ENCODE assay signal across 12 mouse cellular contexts in the genomic region with DNA sequence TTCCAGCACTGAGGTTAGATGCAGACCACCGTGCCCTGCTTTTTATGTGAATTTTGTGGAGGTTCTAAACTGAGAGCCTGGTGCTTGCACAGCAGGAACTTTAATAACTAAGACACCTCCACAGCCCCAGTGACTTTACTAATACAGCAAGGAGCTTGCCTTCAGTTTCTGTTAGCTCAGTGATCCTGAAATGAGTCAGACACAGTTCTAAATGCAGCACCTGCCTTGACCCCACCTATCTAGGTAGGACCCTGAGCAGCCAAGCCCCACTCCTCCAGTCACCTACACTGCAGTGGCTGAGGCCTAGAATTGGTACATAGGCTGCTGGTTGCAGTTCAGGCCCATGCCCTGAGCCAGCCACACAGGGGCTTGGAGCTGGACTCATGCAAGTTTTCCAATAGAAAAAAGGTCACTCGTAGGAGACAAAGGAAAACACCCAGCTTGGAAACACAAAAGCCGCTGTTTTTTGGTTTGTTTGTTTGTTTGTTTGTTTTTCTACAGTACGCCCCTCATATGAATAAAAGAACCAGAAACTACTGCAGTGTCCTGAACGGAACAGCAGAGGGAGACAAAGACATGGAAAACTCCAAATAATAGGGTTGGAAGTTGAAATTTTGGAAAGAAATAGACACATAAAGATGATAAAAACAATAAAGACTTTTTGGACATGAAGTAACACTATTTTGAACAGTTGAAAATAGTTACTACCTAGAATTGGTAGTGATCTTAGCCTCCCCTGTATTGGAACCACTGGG. TPM values are rescaled to one million over a fixed set of nuclear protein-coding genes. Genes with fewer than 3 reads are reported as not detected.
DNase-seq lines count a peak whose midpoint lies in the region; ATAC-seq and TF ChIP-seq lines count a peak whose summit lies in the region.
"Had no signal": no experiment of that assay in that cellular context is flagged by ENCODE, and none has a peak within 500 bp of the region (broad histone marks: within the 10 kb centered on the region; RNA-seq: fewer than 3 reads in every experiment).

No protein-coding gene starts in this region.

- WGBS in embryonic facial prominence, embryonic 11.5 days = 53% methylated on average over 5 of the region's 5 CpGs
- WGBS in embryonic facial prominence, embryonic 10.5 days = 46% methylated on average over 5 of the region's 5 CpGs

- H3K27ac ChIP-seq in embryonic facial prominence, embryonic 11.5 days (replicated peaks; ENCODE audit: low read depth, low read length) = no peak overlapping the region
- no peak overlapping the region for H3K27ac ChIP-seq in embryonic facial prominence, embryonic 10.5 days (replicated peaks)
- H3K27ac ChIP-seq in layer of hippocampus, adult 2 months = no peak overlapping the region
- H3K27ac ChIP-seq: embryonic facial prominence, embryonic 15.5 days; limb, embryonic 13.5 days had no signal

- H3K9me3 ChIP-seq in embryonic facial prominence, embryonic 11.5 days (replicated peaks; ENCODE audit: control insufficient read depth, low read length) = no peaks in the 10 kb centered on the region
- no peaks in the 10 kb centered on the region for H3K9me3 ChIP-seq in embryonic facial prominence, embryonic 10.5 days
- H3K9me3 ChIP-seq in E14TG2a.4 (ENCODE audit: low read length) = no peaks in the 10 kb centered on the region
- H3K9me3 ChIP-seq: embryonic facial prominence, embryonic 15.5 days; limb, embryonic 13.5 days had no signal

- TF ChIP-seq CTCF in layer of hippocampus, adult 2 months (conservative IDR thresholded peaks at IDR 0.05) = peak; percentile 90
- TF ChIP-seq CTCF in E14TG2a.4 (conservative IDR thresholded peaks at IDR 0.05; ENCODE audit: low read length) = peak; percentile 80

- H3K36me3 ChIP-seq in embryonic facial prominence, embryonic 11.5 days (replicated peaks; ENCODE audit: control insufficient read depth, insufficient read depth, low read depth, low read length) = no peaks in the 10 kb centered on the region
- peaks cover 44% of the 10 kb centered on the region for H3K36me3 ChIP-seq in embryonic facial prominence, embryonic 10.5 days (replicated peaks)
- H3K36me3 ChIP-seq in E14TG2a.4 (ENCODE audit: insufficient read depth, low read length) = no peaks in the 10 kb centered on the region

- H3K9ac ChIP-seq in embryonic facial prominence, embryonic 11.5 days (replicated peaks; ENCODE audit: low read length) = no peak overlapping the region
- H3K9ac ChIP-seq: embryonic facial prominence, embryonic 15.5 days; limb, embryonic 13.5 days had no signal

- H3K27me3 ChIP-seq in embryonic facial prominence, embryonic 11.5 days (ENCODE audit: control insufficient read depth, insufficient read depth, low read length) = no peaks in the 10 kb centered on the region
- H3K27me3 ChIP-seq in embryonic facial prominence, embryonic 10.5 days (replicated peaks; ENCODE audit: low read depth, poor library complexity, severe bottlenecking) = no peaks in the 10 kb centered on the region
- H3K27me3 ChIP-seq in E14TG2a.4 (ENCODE audit: insufficient read depth, low read length) = peaks cover 28% of the 10 kb centered on the region
- H3K27me3 ChIP-seq: embryonic facial prominence, embryonic 15.5 days; limb, embryonic 13.5 days had no signal

- no peak for ATAC-seq in embryonic facial prominence, embryonic 11.5 days (replicated peaks; ENCODE audit: insufficient number of reproducible peaks, low FRiP score, low TSS enrichment, low read depth)
- no peak for ATAC-seq in cerebellum, adult (ENCODE audit: insufficient number of reproducible peaks, low FRiP score, low TSS enrichment)

- no peak overlapping the region for H3K4me2 ChIP-seq in embryonic facial prominence, embryonic 11.5 days (ENCODE audit: low read depth, low read length)
- H3K4me2 ChIP-seq: embryonic facial prominence, embryonic 15.5 days; limb, embryonic 13.5 days; midbrain, embryonic 11.5 days had no signal

- no peaks in the 10 kb centered on the region for H3K4me1 ChIP-seq in embryonic facial prominence, embryonic 11.5 days (ENCODE audit: control insufficient read depth, insufficient read depth, low read length)
- peaks cover 16% of the 10 kb centered on the region for H3K4me1 ChIP-seq in embryonic facial prominence, embryonic 10.5 days
- peaks cover 4% of the 10 kb centered on the region; the same call in 1 of the 2 replicates for H3K4me1 ChIP-seq in E14TG2a.4 (replicated peaks; ENCODE audit: low read depth, low read length)

- H3K4me3 ChIP-seq in embryonic facial prominence, embryonic 11.5 days (ENCODE audit: low read depth, low read length) = no peak overlapping the region
- H3K4me3 ChIP-seq in embryonic facial prominence, embryonic 10.5 days = no peak overlapping the region
- H3K4me3 ChIP-seq in layer of hippocampus, adult 2 months = no peak overlapping the region
- H3K4me3 ChIP-seq in E14TG2a.4 (replicated peaks; ENCODE audit: low read length) = no peak overlapping the region
- H3K4me3 ChIP-seq: embryonic facial prominence, embryonic 15.5 days; limb, embryonic 13.5 days had no signal

- DNase-seq in embryonic facial prominence, embryonic 11.5 days (ENCODE audit: low spot score) = peak; percentile 41
- no peak for DNase-seq in embryonic facial prominence, embryonic 10.5 days (ENCODE audit: low spot score)
- no peak for DNase-seq in layer of hippocampus, adult 2 months (ENCODE audit: low spot score in 2 of 2)
- DNase-seq in layer of hippocampus, adult 9-10 months (ENCODE audit: low spot score) = no peak
- peak; percentile 57 for DNase-seq in induced T-regulatory cell, adult 2 months (ENCODE audit: low read depth)
- DNase-seq in thymus, adult 18-20 months = no peak
- DNase-seq: heart, postnatal 36 days had no signal

RNA-seq across cellular contexts. Expression of a gene that starts 4.6 kb away (rescaled TPM):
- 276 and 318 TPM in 2 replicates for polyA plus RNA-seq in embryonic facial prominence, embryonic 11.5 days (2014; fragmentation: Nextera tagmentation; extraction: Ambion mirVana)
- 161 and 192 TPM in 2 replicates for polyA plus RNA-seq in embryonic facial prominence, embryonic 10.5 days (2016; fragmentation: Nextera tagmentation; extraction: Ambion mirVana)
- total RNA-seq in layer of hippocampus, adult 2 months (2021) = 10 to 100 TPM; 11.4 to 16.7 TPM

RNA-seq across cellular contexts. Expression of a gene that starts 8.5 kb away (rescaled TPM):
- polyA plus RNA-seq in embryonic facial prominence, embryonic 11.5 days (2014; fragmentation: Nextera tagmentation; extraction: Ambion mirVana) = 19.2 and 26.3 TPM in 2 replicates
- 26.5 and 28.5 TPM in 2 replicates for polyA plus RNA-seq in embryonic facial prominence, embryonic 10.5 days (2016; fragmentation: Nextera tagmentation; extraction: Ambion mirVana)
- 10 to 100 TPM; 36.3 to 38.6 TPM for total RNA-seq in layer of hippocampus, adult 2 months (2021)

RNA-seq across cellular contexts. Expression of a gene that starts 12.3 kb away (rescaled TPM):
- 80.4 and 81.7 TPM in 2 replicates for polyA plus RNA-seq in embryonic facial prominence, embryonic 11.5 days (2014; fragmentation: Nextera tagmentation; extraction: Ambion mirVana)
- polyA plus RNA-seq in embryonic facial prominence, embryonic 10.5 days (2016; fragmentation: Nextera tagmentation; extraction: Ambion mirVana) = 95.9 and 96.2 TPM in 2 replicates
- total RNA-seq in layer of hippocampus, adult 2 months (2021) = 10 to 100 TPM; 40.3 to 41.2 TPM

Comparison
In these comparisons a context has a peak if more than half of its experiments do, and no peak if none do; other contexts are left out.
1. DNase-seq: peak in embryonic facial prominence, embryonic 11.5 days (single experiment) and induced T-regulatory cell, adult 2 months (single experiment); none in embryonic facial prominence, embryonic 10.5 days (single experiment), layer of hippocampus, adult 2 months (0 of 2), layer of hippocampus, adult 9-10 months (single experiment) and thymus, adult 18-20 months (0 of 2).